Mouse (Mus musculus): Measurements from ENCODE around the gene Atpaf1. TPM values are rescaled to one million over a fixed set of nuclear protein-coding genes. Genes with fewer than 3 reads are reported as not detected.
A peak's percentile ranks its signal among the peaks of the same experiment; 100 is the strongest.

Gene Atpaf1
- total RNA-seq, 2 experiments from 2014 or later, result 75.2 to 86.0 TPM

GRCm38 (mm10) chr4:115795360-115795759 is 10.7 kb downstream of the Atpaf1 start:
- no peak for DNase-seq (ENCODE audit: low spot score in 2 of 2)

- no peak for DNase-seq (ENCODE audit: low spot score in 2 of 2)
Measured at GRCm38 (mm10) chr4:115799981-115800380, 15.4 kb downstream of the Atpaf1 start.

GRCm38 (mm10) chr4:115812326-115812725 is 27.7 kb downstream of the Atpaf1 start:
- no peak for DNase-seq (ENCODE audit: low spot score in 2 of 2)

- DNase-seq (ENCODE audit: low spot score in 2 of 2), result no peak
Measured at GRCm38 (mm10) chr4:115815606-115816005, 31.0 kb downstream of the Atpaf1 start.

- DNase-seq (ENCODE audit: low spot score in 2 of 2), result no peak
Measured at GRCm38 (mm10) chr4:115820199-115820598, 35.6 kb downstream of the Atpaf1 start.

GRCm38 (mm10) chr4:115820944-115821343 is 36.3 kb downstream of the Atpaf1 start:
- no peak for DNase-seq (ENCODE audit: low spot score in 2 of 2)

- no peak for DNase-seq (ENCODE audit: low spot score in 2 of 2)
Measured at GRCm38 (mm10) chr4:115821431-115821830, 36.8 kb downstream of the Atpaf1 start.

- no peak for DNase-seq (ENCODE audit: low spot score in 2 of 2)
Measured at GRCm38 (mm10) chr4:115821928-115822327, 37.3 kb downstream of the Atpaf1 start.

- no peak for DNase-seq (ENCODE audit: low spot score in 2 of 2)
Measured at GRCm38 (mm10) chr4:115824178-115824577, 39.6 kb downstream of the Atpaf1 start.

GRCm38 (mm10) chr4:115825271-115825670 is 40.7 kb downstream of the Atpaf1 start:
- no peak for DNase-seq (ENCODE audit: low spot score in 2 of 2)

- no peak for DNase-seq (ENCODE audit: low spot score in 2 of 2)
Measured at GRCm38 (mm10) chr4:115827066-115827465, 42.5 kb downstream of the Atpaf1 start.

GRCm38 (mm10) chr4:115827535-115827887 is 42.9 kb downstream of the Atpaf1 start:
- DNase-seq (ENCODE audit: low spot score in 2 of 2), result no peak

GRCm38 (mm10) chr4:115827888-115828571 is 43.4 kb downstream of the Atpaf1 start, which contains the start of gene Mob3c:
TSS of gene Mob3c (plus strand) at chr4:115828092.
- DNase-seq (ENCODE audit: low spot score in 2 of 2), result peak; percentile 39 to 69

- no peak for DNase-seq (ENCODE audit: low spot score in 2 of 2)
Measured at GRCm38 (mm10) chr4:115828572-115828902, 43.9 kb downstream of the Atpaf1 start.

- no peak for DNase-seq (ENCODE audit: low spot score in 2 of 2)
Measured at GRCm38 (mm10) chr4:115830491-115830890, 45.9 kb downstream of the Atpaf1 start.

- DNase-seq (ENCODE audit: low spot score in 2 of 2), result no peak
Measured at GRCm38 (mm10) chr4:115831221-115831620, 46.6 kb downstream of the Atpaf1 start.

- peak in 1 of 2 experiments; percentile 16 for DNase-seq (ENCODE audit: low spot score in 2 of 2)
Measured at GRCm38 (mm10) chr4:115832040-115832439, 47.4 kb downstream of the Atpaf1 start.

- DNase-seq (ENCODE audit: low spot score in 2 of 2), result no peak
Measured at GRCm38 (mm10) chr4:115835576-115835975, 51.0 kb downstream of the Atpaf1 start.

GRCm38 (mm10) chr4:115838196-115838595 is 53.6 kb downstream of the Atpaf1 start:
- DNase-seq (ENCODE audit: low spot score in 2 of 2), result no peak

- peak; percentile 87 to 91 for DNase-seq (ENCODE audit: low spot score in 2 of 2)
Measured at GRCm38 (mm10) chr4:115838696-115839641, 54.4 kb downstream of the Atpaf1 start, which contains the start of gene Mknk1. TSS of gene Mknk1 (plus strand) at chr4:115839198.

- no peak for DNase-seq (ENCODE audit: low spot score in 2 of 2)
Measured at GRCm38 (mm10) chr4:115839956-115840355, 55.3 kb downstream of the Atpaf1 start.

- no peak for DNase-seq (ENCODE audit: low spot score in 2 of 2)
Measured at GRCm38 (mm10) chr4:115840842-115841241, 56.2 kb downstream of the Atpaf1 start.

All from left cerebral cortex, adult 18-20 months (tissue).